Mouse (Mus musculus): ENCODE measurements around the gene Dgke. TPM values are rescaled to one million over a fixed set of nuclear protein-coding genes. Genes with fewer than 3 reads are reported as not detected.

Dgke gene
- polyA plus RNA-seq, 1 experiment from 2014 or later = 1.9 TPM

- Histone ChIP-seq H3K27ac (replicated peaks) (no peak overlapping the region), H3K27me3 (ENCODE audit: control insufficient read depth, insufficient read depth, low read length) (no peaks in the 10 kb centered on the region), H3K9me3 (ENCODE audit: control insufficient read depth, low read length) (no peaks in the 10 kb centered on the region), H3K36me3 (ENCODE audit: control insufficient read depth, insufficient read depth, low read length) (peaks cover 4% of the 10 kb centered on the region), H3K4me1 (replicated peaks; ENCODE audit: control insufficient read depth, insufficient read depth) (no peaks in the 10 kb centered on the region), H3K9ac (ENCODE audit: low read length) (no peak overlapping the region), H3K4me2 (replicated peaks; ENCODE audit: low read depth) (no peak overlapping the region), H3K4me3 (ENCODE audit: low read depth, low read length) (no peak overlapping the region)
- WGBS = 26% methylated on average over 3 of the region's 3 CpGs
- TF ChIP-seq CTCF (IDR thresholded peaks at IDR 0.05; ENCODE audit: low read depth) (peak; percentile 91), EP300 (optimal IDR thresholded peaks at IDR 0.05) (no peak)
- ATAC-seq (ENCODE audit: low FRiP score, low TSS enrichment) = peak; percentile 63; the same call in 1 of the 2 replicates
- peak; percentile 69 for DNase-seq (ENCODE audit: low spot score)
Measured at GRCm38 (mm10) chr11:89039325-89039724, 27.3 kb downstream of the Dgke start.

GRCm38 (mm10) chr11:89038496-89038895 is 28.2 kb downstream of the Dgke start:
- Histone ChIP-seq H3K27me3 (ENCODE audit: control insufficient read depth, insufficient read depth, low read length) (no peaks in the 10 kb centered on the region), H3K4me2 (replicated peaks; ENCODE audit: low read depth) (no peak overlapping the region), H3K4me1 (replicated peaks; ENCODE audit: control insufficient read depth, insufficient read depth) (no peaks in the 10 kb centered on the region), H3K36me3 (ENCODE audit: control insufficient read depth, insufficient read depth, low read length) (peaks cover 4% of the 10 kb centered on the region), H3K4me3 (ENCODE audit: low read depth, low read length) (no peak overlapping the region), H3K27ac (replicated peaks) (no peak overlapping the region), H3K9me3 (ENCODE audit: control insufficient read depth, low read length) (no peaks in the 10 kb centered on the region), H3K9ac (ENCODE audit: low read length) (no peak overlapping the region)
- no peak for ATAC-seq (ENCODE audit: low FRiP score, low TSS enrichment)
- no peak for DNase-seq (ENCODE audit: low spot score)
- TF ChIP-seq CTCF (IDR thresholded peaks at IDR 0.05; ENCODE audit: low read depth) (no peak), EP300 (optimal IDR thresholded peaks at IDR 0.05) (no peak)
- 79% methylated on average over 6 of the region's 6 CpGs for WGBS

GRCm38 (mm10) chr11:89035552-89035951 is 31.1 kb downstream of the Dgke start:
- Histone ChIP-seq H3K36me3 (ENCODE audit: control insufficient read depth, insufficient read depth, low read length) (no peaks in the 10 kb centered on the region; the same call in 1 of the 2 replicates), H3K4me2 (replicated peaks; ENCODE audit: low read depth) (no peak overlapping the region), H3K4me3 (ENCODE audit: low read depth, low read length) (no peak overlapping the region), H3K4me1 (replicated peaks; ENCODE audit: control insufficient read depth, insufficient read depth) (no peaks in the 10 kb centered on the region), H3K27ac (replicated peaks) (no peak overlapping the region), H3K9ac (ENCODE audit: low read length) (no peak overlapping the region), H3K9me3 (ENCODE audit: control insufficient read depth, low read length) (no peaks in the 10 kb centered on the region), H3K27me3 (ENCODE audit: control insufficient read depth, insufficient read depth, low read length) (no peaks in the 10 kb centered on the region)
- no peak for TF ChIP-seq EP300 (optimal IDR thresholded peaks at IDR 0.05)
- TF ChIP-seq CTCF (IDR thresholded peaks at IDR 0.05; ENCODE audit: low read depth) = no peak
- 81% methylated on average over 3 of the region's 3 CpGs for whole genome bisulfite sequencing
- ATAC-seq (ENCODE audit: low FRiP score, low TSS enrichment) = no peak
- DNase-seq (ENCODE audit: low spot score) = no peak

GRCm38 (mm10) chr11:89034592-89034991 is 32.1 kb downstream of the Dgke start:
- Histone ChIP-seq H3K27ac (replicated peaks) (no peak overlapping the region), H3K9ac (ENCODE audit: low read length) (no peak overlapping the region), H3K9me3 (ENCODE audit: control insufficient read depth, low read length) (no peaks in the 10 kb centered on the region), H3K4me3 (ENCODE audit: low read depth, low read length) (no peak overlapping the region), H3K27me3 (ENCODE audit: control insufficient read depth, insufficient read depth, low read length) (no peaks in the 10 kb centered on the region), H3K4me1 (replicated peaks; ENCODE audit: control insufficient read depth, insufficient read depth) (no peaks in the 10 kb centered on the region), H3K36me3 (ENCODE audit: control insufficient read depth, insufficient read depth, low read length) (no peaks in the 10 kb centered on the region), H3K4me2 (replicated peaks; ENCODE audit: low read depth) (no peak overlapping the region)
- DNase-seq (ENCODE audit: low spot score) = no peak
- TF ChIP-seq EP300 (optimal IDR thresholded peaks at IDR 0.05) (no peak), CTCF (IDR thresholded peaks at IDR 0.05; ENCODE audit: low read depth) (peak; percentile 47)
- no peak for ATAC-seq (ENCODE audit: low FRiP score, low TSS enrichment)

GRCm38 (mm10) chr11:89031189-89031588 is 35.5 kb downstream of the Dgke start:
- no peak overlapping the region for H3K9ac ChIP-seq (ENCODE audit: low read length)
- H3K27me3 ChIP-seq (ENCODE audit: control insufficient read depth, insufficient read depth, low read length) = no peaks in the 10 kb centered on the region
- H3K4me2 ChIP-seq (replicated peaks; ENCODE audit: low read depth) = no peak overlapping the region
- TF ChIP-seq CTCF (IDR thresholded peaks at IDR 0.05; ENCODE audit: low read depth) (no peak), EP300 (optimal IDR thresholded peaks at IDR 0.05) (no peak)
- H3K27ac ChIP-seq (replicated peaks) = no peak overlapping the region
- ATAC-seq (ENCODE audit: low FRiP score, low TSS enrichment) (peak; percentile 77), DNase-seq (ENCODE audit: low spot score) (peak; percentile 39)
- no peaks in the 10 kb centered on the region for H3K36me3 ChIP-seq (ENCODE audit: control insufficient read depth, insufficient read depth, low read length)
- H3K9me3 ChIP-seq (ENCODE audit: control insufficient read depth, low read length) = no peaks in the 10 kb centered on the region
- no peak overlapping the region for H3K4me3 ChIP-seq (ENCODE audit: low read depth, low read length)
- no peaks in the 10 kb centered on the region for H3K4me1 ChIP-seq (replicated peaks; ENCODE audit: control insufficient read depth, insufficient read depth)
- 39% methylated on average over 1 of the region's 1 CpGs for WGBS

DNA sequence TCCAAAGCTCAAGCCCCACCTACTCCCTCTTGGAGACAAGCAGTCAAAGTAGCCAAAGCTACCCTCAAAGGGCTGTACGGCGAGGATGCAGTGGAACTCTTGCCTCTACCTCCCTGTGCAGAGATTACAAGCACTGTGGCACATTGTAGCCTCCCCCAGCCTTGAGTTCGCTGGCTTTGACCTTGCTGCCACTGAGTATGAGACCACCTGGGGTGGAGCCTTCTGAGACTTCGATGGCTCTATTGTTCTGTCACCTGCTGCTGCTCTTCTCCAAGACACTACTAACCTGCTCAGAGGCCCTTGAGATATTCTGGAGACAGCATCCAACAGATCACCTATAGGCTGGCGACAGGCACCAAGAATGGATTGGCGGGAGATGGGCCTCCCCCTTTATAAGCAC is 36.1 kb downstream of the Dgke start:
- no peak for ATAC-seq (ENCODE audit: low FRiP score, low TSS enrichment)
- WGBS = 78% methylated on average over 6 of the region's 6 CpGs
- Histone ChIP-seq H3K4me1 (replicated peaks; ENCODE audit: control insufficient read depth, insufficient read depth) (no peaks in the 10 kb centered on the region), H3K36me3 (ENCODE audit: control insufficient read depth, insufficient read depth, low read length) (no peaks in the 10 kb centered on the region), H3K27ac (replicated peaks) (no peak overlapping the region), H3K9me3 (ENCODE audit: control insufficient read depth, low read length) (no peaks in the 10 kb centered on the region), H3K4me3 (ENCODE audit: low read depth, low read length) (no peak overlapping the region), H3K27me3 (ENCODE audit: control insufficient read depth, insufficient read depth, low read length) (no peaks in the 10 kb centered on the region), H3K4me2 (replicated peaks; ENCODE audit: low read depth) (no peak overlapping the region), H3K9ac (ENCODE audit: low read length) (no peak overlapping the region)
- TF ChIP-seq EP300 (optimal IDR thresholded peaks at IDR 0.05) = no peak
- no peak for TF ChIP-seq CTCF (IDR thresholded peaks at IDR 0.05; ENCODE audit: low read depth)
- no peak for DNase-seq (ENCODE audit: low spot score)

Measured in stomach, postnatal 0 days (tissue).